Mouse (Mus musculus) liver, embryonic 14.5 days (tissue): ENCODE measurements at regions not wholly inside any gene's neighbourhood (a gene's known extent, or its start where the extent isn't known, plus 50 kb on each side); places are given as distances from the start of the nearest gene placed in this dataset.
A peak's percentile ranks its signal among the peaks of the same experiment; 100 is the strongest.

Experiments
- ATAC-seq: fragments of 200-750 bp; cut with Nextera tagmentation; 2 replicates; pipeline ENCODE4 v1.8.0; 2017; ENCODE audit warnings: moderate number of reproducible peaks, mild to moderate bottlenecking, moderate library complexity; ENCODE audit not compliant: insufficient read depth
- DNase-seq, 3 experiments: peaks; one replicate each; pipeline ENCODE4 v3.0.0-alpha.2; 2012 to 2013; ENCODE audit warnings: low read depth in 3 of 3, low spot score in 3 of 3
- H3K27ac ChIP-seq: fragments of 300-500 bp; sonication (generic); 2 replicates; pipeline ENCODE4 v1.5.1; 2014; ENCODE audit warnings: moderate library complexity, mild to moderate bottlenecking, control low read depth, inconsistent platforms
- H3K27me3 ChIP-seq: fragments of 300-500 bp; sonication (generic); 2 replicates; pipeline ENCODE4 v1.6.1; 2014; ENCODE audit warnings: mild to moderate bottlenecking, low read length, moderate library complexity; ENCODE audit not compliant: control insufficient read depth, insufficient read depth
- H3K36me3 ChIP-seq: fragments of 300-500 bp; sonication (generic); replicated peaks from 2 replicates; pipeline ENCODE4 v1.6.1; 2014; ENCODE audit warnings: low read depth; ENCODE audit not compliant: control insufficient read depth, insufficient read depth
- H3K4me1 ChIP-seq, 2 experiments: fragments of 200-500 bp in 1 of 2; fragments of 300-500 bp in 1 of 2; sonication (generic) in 1 of 2; replicated peaks; 2 replicates each; pipeline ENCODE4 v1.6.1; 2012 to 2014; ENCODE audit warnings: antibody characterized with exemption in 1 of 2, inconsistent platforms in 1 of 2, low read length in 1 of 2; ENCODE audit not compliant: control insufficient read depth in 2 of 2, insufficient read depth in 2 of 2
- H3K4me2 ChIP-seq: fragments of 300-500 bp; sonication (generic); 2 replicates; pipeline ENCODE4 v1.6.1; 2014; ENCODE audit warnings: low read depth, mild to moderate bottlenecking, control low read depth, moderate library complexity
- H3K4me3 ChIP-seq, 2 experiments: fragments of 200-500 bp in 1 of 2; fragments of 300-500 bp in 1 of 2; sonication (generic) in 1 of 2; 2 replicates each; pipeline ENCODE4 v1.5.1; 2012 to 2014; ENCODE audit warnings: low read depth in 2 of 2, low read length in 2 of 2, mild to moderate bottlenecking in 2 of 2, control low read depth in 1 of 2, inconsistent platforms in 1 of 2, moderate library complexity in 1 of 2; ENCODE audit not compliant: insufficient read depth in 1 of 2
- H3K9ac ChIP-seq: fragments of 300-500 bp; sonication (generic); replicated peaks from 2 replicates; pipeline ENCODE4 v1.6.1; 2014; ENCODE audit warnings: mild to moderate bottlenecking, control low read depth, moderate library complexity
- H3K9me3 ChIP-seq: fragments of 300-500 bp; sonication (generic); 2 replicates; pipeline ENCODE4 v1.6.1; 2016; ENCODE audit warnings: low read length, mixed read lengths; ENCODE audit not compliant: control insufficient read depth
- CTCF ChIP-seq: IDR thresholded peaks from 2 replicates; pipeline ENCODE4 v1.5.1; 2016; ENCODE audit warnings: antibody characterized with exemption, low read depth, control low read depth
- EP300 ChIP-seq: IDR thresholded peaks from 2 replicates; pipeline ENCODE4 v1.6.1; 2016; ENCODE audit warnings: antibody characterized with exemption, low read depth
- WGBS: fragments of 180-500 bp; shearing (Covaris S2); extraction: QIAGEN DNeasy Blood & Tissue Kit; methylation state at CpG from one replicate; pipeline ENCODE4 v1.1.7; 2014; ENCODE audit not compliant: insufficient replicate concordance; 5-methylcytosine and 5-hydroxymethylcytosine counted together
- microRNA counts: library from miRNA; unstranded; fragments of <30 nt; microRNA quantifications from one replicate; lab custom pipeline; 2016
- microRNA-seq: library from miRNA; unstranded; fragments of <30 nt; microRNA quantifications from one replicate; pipeline ENCODE4, GENCODE M21; 2016

DNA sequence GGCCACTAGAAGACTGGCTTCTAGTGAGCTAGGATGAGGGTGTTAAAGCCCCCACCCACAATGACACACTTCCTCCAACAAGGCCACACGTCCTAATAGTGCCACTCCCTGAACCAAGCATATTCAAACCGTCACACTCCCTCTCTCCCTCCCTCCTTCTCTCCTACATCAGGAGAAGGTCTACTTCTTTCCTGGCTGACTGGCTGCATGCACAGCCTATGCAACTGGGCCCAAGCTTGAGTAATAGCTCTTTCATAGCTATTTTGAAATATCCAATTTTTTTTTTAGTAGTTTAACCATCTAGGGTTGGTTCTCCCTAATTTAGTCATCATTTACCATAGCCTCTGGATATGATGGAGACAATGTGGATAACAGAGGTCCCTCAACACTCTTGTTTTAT lies 56.6 kb upstream of the Jak1 start:
- Histone ChIP-seq H3K36me3 (no peaks in the 10 kb centered on the region), H3K4me2 (no peak overlapping the region), H3K9ac (no peak overlapping the region), H3K4me1 (no peaks in the 10 kb centered on the region), H3K4me3 (no peak overlapping the region), H3K27ac (no peak overlapping the region), H3K27me3 (no peaks in the 10 kb centered on the region), H3K9me3 (no peaks in the 10 kb centered on the region)
- DNase-seq (no peak), ATAC-seq (no peak)
- 42% methylated on average over 2 of the region's 2 CpGs for WGBS
- TF ChIP-seq CTCF (no peak), EP300 (no peak)

DNA sequence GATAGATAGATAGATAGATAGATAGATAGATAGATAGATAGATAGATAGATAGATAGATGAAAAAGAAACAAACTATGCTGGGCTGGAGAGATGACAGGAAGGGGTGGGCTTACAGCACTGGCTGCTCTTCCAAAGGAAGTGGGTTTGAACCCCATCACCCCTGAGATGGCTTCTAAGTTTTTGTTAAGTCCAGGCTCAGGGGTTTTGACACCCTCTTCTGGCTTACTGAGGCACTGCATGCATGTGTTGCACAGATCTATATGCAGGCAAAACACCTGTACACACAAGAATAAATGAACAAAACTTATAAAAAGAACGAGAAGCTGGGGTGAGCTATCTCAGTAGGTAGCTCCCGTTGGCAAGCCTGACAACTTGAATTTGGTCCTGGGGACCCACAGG lies 55.5 kb upstream of the Jak1 start:
- no peak for ATAC-seq
- WGBS: 43% methylated on average over 2 of the region's 2 CpGs
- Histone ChIP-seq H3K9ac (no peak overlapping the region), H3K36me3 (no peaks in the 10 kb centered on the region), H3K4me3 (no peak overlapping the region), H3K27me3 (no peaks in the 10 kb centered on the region), H3K27ac (no peak overlapping the region), H3K9me3 (no peaks in the 10 kb centered on the region), H3K4me2 (no peak overlapping the region), H3K4me1 (no peaks in the 10 kb centered on the region)
- DNase-seq: peak in 1 of 3 experiments; percentile 13
- TF ChIP-seq EP300 (no peak), CTCF (peak; percentile 54)

DNA sequence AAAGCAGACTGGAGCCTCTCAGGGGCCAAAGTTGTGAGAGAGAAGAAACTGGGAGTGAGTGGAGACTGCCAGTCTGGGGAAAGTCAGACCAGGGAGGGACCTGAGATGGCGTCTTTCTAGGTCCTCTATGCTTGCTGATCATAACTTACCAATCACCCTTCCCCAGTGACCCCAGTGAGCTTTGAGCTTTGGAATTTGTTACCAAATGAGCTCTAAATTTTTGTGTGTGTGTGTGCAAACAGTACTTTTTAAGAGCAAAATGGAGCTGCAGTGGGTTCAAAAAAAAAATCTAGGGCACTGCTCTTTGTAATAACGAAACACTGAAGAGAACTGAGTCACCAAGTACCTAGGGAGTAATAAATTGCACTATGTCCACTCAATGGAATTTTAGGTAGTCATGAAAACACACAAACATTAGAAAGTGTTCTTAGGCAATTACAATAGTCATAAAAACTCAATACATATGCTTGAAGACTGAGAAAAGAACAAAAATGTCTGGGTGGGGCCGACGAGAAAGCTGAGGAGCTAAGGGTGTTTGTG lies 54.7 kb upstream of the Jak1 start:
- TF ChIP-seq CTCF (no peak), EP300 (no peak)
- WGBS: 58% methylated on average over 4 of the region's 4 CpGs
- H3K4me2 ChIP-seq: no peak overlapping the region

DNA sequence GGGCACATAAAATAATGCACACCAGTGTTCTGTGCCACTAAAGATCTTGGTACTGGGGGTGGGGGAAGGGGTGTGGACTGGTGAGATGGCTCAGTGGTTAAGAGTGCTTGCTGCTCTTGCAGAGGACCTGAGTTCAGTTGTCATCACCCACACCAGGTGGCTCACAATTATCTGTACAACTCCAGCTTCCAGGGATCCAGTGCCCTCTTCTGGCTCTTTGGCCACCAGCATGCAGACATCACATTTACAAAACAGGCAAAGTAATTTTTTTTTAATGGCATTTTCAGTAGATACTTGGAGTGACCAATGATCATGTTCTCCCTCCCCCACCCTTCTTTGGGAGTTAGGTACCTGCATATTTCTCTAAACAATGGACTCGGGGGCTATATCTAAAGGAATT lies 53.8 kb upstream of the Jak1 start:
- ATAC-seq (no peak), DNase-seq (no peak)
- Histone ChIP-seq H3K9me3 (no peaks in the 10 kb centered on the region), H3K4me2 (no peak overlapping the region), H3K27me3 (no peaks in the 10 kb centered on the region), H3K36me3 (no peaks in the 10 kb centered on the region), H3K4me1 (no peaks in the 10 kb centered on the region), H3K27ac (no peak overlapping the region), H3K4me3 (no peak overlapping the region), H3K9ac (no peak overlapping the region)
- TF ChIP-seq CTCF (peak; percentile 44), EP300 (no peak)
- 53% methylated on average over 1 of the region's 1 CpGs for WGBS

More for the DNA sequence above, 54.7 kb upstream of the Jak1 start:
- ATAC-seq (no peak), DNase-seq (no peak)
- Histone ChIP-seq H3K36me3 (no peaks in the 10 kb centered on the region), H3K4me1 (no peaks in the 10 kb centered on the region), H3K4me3 (no peak overlapping the region), H3K27ac (no peak overlapping the region), H3K9me3 (no peaks in the 10 kb centered on the region), H3K27me3 (no peaks in the 10 kb centered on the region), H3K9ac (no peak overlapping the region)

DNA sequence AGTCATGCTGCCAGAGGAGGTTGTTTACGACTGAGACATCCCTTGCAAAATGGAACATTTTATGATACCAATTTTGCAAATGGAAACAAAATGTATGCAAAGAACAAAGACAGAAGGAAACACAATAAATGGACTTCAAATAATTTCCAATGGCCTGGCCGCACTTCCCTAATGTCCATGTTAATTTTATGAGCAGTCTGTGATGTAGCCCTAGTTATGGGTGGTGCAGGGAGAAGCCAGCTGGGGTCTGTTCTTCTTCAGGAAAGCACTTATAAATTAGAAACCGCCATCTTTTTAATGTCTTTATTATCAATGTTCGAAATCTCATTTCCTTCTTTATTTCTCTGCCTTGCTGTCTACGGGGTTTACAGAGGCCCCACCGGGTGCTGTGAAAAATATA lies 51.0 kb upstream of the Jak1 start:
- ATAC-seq (no peak), DNase-seq (no peak)
- H3K27ac ChIP-seq: no peak overlapping the region
- H3K4me3 ChIP-seq: no peak overlapping the region
- H3K36me3 ChIP-seq: no peaks in the 10 kb centered on the region
- TF ChIP-seq CTCF (no peak), EP300 (no peak)
- H3K4me2 ChIP-seq: no peak overlapping the region
- no peaks in the 10 kb centered on the region for H3K4me1 ChIP-seq
- no peaks in the 10 kb centered on the region; the same call in 1 of the 2 replicates for H3K27me3 ChIP-seq
- WGBS: 54% methylated on average over 6 of the region's 6 CpGs
- H3K9me3 ChIP-seq: no peaks in the 10 kb centered on the region
- H3K9ac ChIP-seq: no peak overlapping the region

MicroRNAs in the stretch of these regions (microRNA counts, 519-probe panel; counts per million panel counts)
- 69.9 counts per million for microRNA mmu-miR-101a (lab: Ali Mortazavi, UCI)

Small RNA genes in the stretch of these regions (microRNA-seq; reads per million reads assigned to microRNA genes)
- 108 reads per million, percentile 47 among the genes with 10 or more reads in this experiment for gene Mir101a
